Mouse (Mus musculus): ENCODE data around the gene Zfp418. TPM values are rescaled to one million over a fixed set of nuclear protein-coding genes. Genes with fewer than 3 reads are reported as not detected.

Gene Zfp418
- polyA plus RNA-seq, 2 experiments, result 2.1 to 3.0 TPM

Other genes starting within 250 kb of the Zfp418 start
- not detected in 2 replicates for gene Aurkc, start 176.0 kb upstream of the Zfp418 start, polyA plus RNA-seq (2012; rRNA removed)
- gene Aurkc, start 176.0 kb upstream of the Zfp418 start, polyA plus RNA-seq (2014; fragmentation: Nextera tagmentation; extraction: Ambion mirVana), result not detected in 2 replicates
- gene Zfp954, start 49.8 kb upstream of the Zfp418 start, polyA plus RNA-seq (2012; rRNA removed), result 11.7 and 12.5 TPM in 2 replicates
- 12.7 and 14.8 TPM in 2 replicates for gene Zfp954, start 49.8 kb upstream of the Zfp418 start, polyA plus RNA-seq (2014; fragmentation: Nextera tagmentation; extraction: Ambion mirVana)
- gene Zfp773, start 34.6 kb upstream of the Zfp418 start, polyA plus RNA-seq (2012; rRNA removed), result 0.84 and 0.95 TPM in 2 replicates
- 1.7 and 1.9 TPM in 2 replicates for gene Zfp773, start 34.6 kb upstream of the Zfp418 start, polyA plus RNA-seq (2014; fragmentation: Nextera tagmentation; extraction: Ambion mirVana)
- gene Zfp772, start 38.7 kb downstream of the Zfp418 start, polyA plus RNA-seq (2012; rRNA removed), result 9.1 and 10.2 TPM in 2 replicates
- 8.7 and 9.2 TPM in 2 replicates for gene Zfp772, start 38.7 kb downstream of the Zfp418 start, polyA plus RNA-seq (2014; fragmentation: Nextera tagmentation; extraction: Ambion mirVana)
- 3.4 and 5.5 TPM in 2 replicates for gene Vmn2r29, start 76.0 kb downstream of the Zfp418 start, polyA plus RNA-seq (2012; rRNA removed)
- gene Vmn2r29, start 76.0 kb downstream of the Zfp418 start, polyA plus RNA-seq (2014; fragmentation: Nextera tagmentation; extraction: Ambion mirVana), result 1.1 and 1.3 TPM in 2 replicates
- 3.4 and 4.5 TPM in 2 replicates for gene Gm45844, start 107.0 kb downstream of the Zfp418 start, polyA plus RNA-seq (2012; rRNA removed)
- 3.5 and 6.3 TPM in 2 replicates for gene Gm45844, start 107.0 kb downstream of the Zfp418 start, polyA plus RNA-seq (2014; fragmentation: Nextera tagmentation; extraction: Ambion mirVana)
- 27.1 and 31.8 TPM in 2 replicates for gene Clcn4, start 129.5 kb downstream of the Zfp418 start, polyA plus RNA-seq (2012; rRNA removed)
- 41.9 and 50.9 TPM in 2 replicates for gene Clcn4, start 129.5 kb downstream of the Zfp418 start, polyA plus RNA-seq (2014; fragmentation: Nextera tagmentation; extraction: Ambion mirVana)
- gene Vmn2r30, start 166.3 kb downstream of the Zfp418 start, polyA plus RNA-seq (2012; rRNA removed), result 0.01 TPM in 1 of 2 replicates, not detected in the other
- gene Vmn2r30, start 166.3 kb downstream of the Zfp418 start, polyA plus RNA-seq (2014; fragmentation: Nextera tagmentation; extraction: Ambion mirVana), result not detected in 2 replicates
- gene Gm45783, start 203.2 kb downstream of the Zfp418 start, polyA plus RNA-seq (2012; rRNA removed), result 0.18 TPM in 1 of 2 replicates, not detected in the other
- not detected in 2 replicates for gene Gm45783, start 203.2 kb downstream of the Zfp418 start, polyA plus RNA-seq (2014; fragmentation: Nextera tagmentation; extraction: Ambion mirVana)
- not detected in 2 replicates for gene Vmn2r31, start 228.4 kb downstream of the Zfp418 start, polyA plus RNA-seq (2012; rRNA removed)
- gene Vmn2r31, start 228.4 kb downstream of the Zfp418 start, polyA plus RNA-seq (2014; fragmentation: Nextera tagmentation; extraction: Ambion mirVana), result 0.03 TPM in 1 of 2 replicates, not detected in the other